In genomic region chr13:55378907-55379580, GRCm38 (mm10) we compare ENCODE assay signal across 9 mouse cellular contexts. TPM values are rescaled to one million over a fixed set of nuclear protein-coding genes. Genes with fewer than 3 reads are reported as not detected.
DNase-seq lines count a peak whose midpoint lies in the region; ATAC-seq and TF ChIP-seq lines count a peak whose summit lies in the region.
"Had no signal": no experiment of that assay in that cellular context is flagged by ENCODE, and none has a peak within 500 bp of the region (broad histone marks: within the 10 kb centered on the region; RNA-seq: fewer than 3 reads in every experiment).

No protein-coding gene starts in this region.

- peak overlapping the region; percentile 16 for H3K4me3 ChIP-seq in lung, embryonic 16.5 days (ENCODE audit: low read length)
- no peak overlapping the region for H3K4me3 ChIP-seq in lung, adult 2 months (replicated peaks; ENCODE audit: extremely low read depth, low read depth, low read length)
- H3K4me3 ChIP-seq in embryonic facial prominence, embryonic 12.5 days: peak overlapping the region; percentile 17; the same call in 1 of the 2 replicates
- H3K4me3 ChIP-seq in kidney, adult 2 months (ENCODE audit: insufficient read depth, low read depth, low read length): no peak overlapping the region

- H3K4me2 ChIP-seq in lung, embryonic 16.5 days (ENCODE audit: low read depth, low read length): peak overlapping the region; percentile 29
- H3K4me2 ChIP-seq in embryonic facial prominence, embryonic 12.5 days (replicated peaks): peak overlapping the region; percentile 38

- ATAC-seq in lung, embryonic 16.5 days (ENCODE audit: low read depth): peak; percentile 38; the same call in 1 of the 2 replicates
- peak; percentile 64; the same call in 1 of the 2 replicates for ATAC-seq in embryonic facial prominence, embryonic 12.5 days (ENCODE audit: insufficient number of reproducible peaks, insufficient read depth, low FRiP score, low TSS enrichment)
- ATAC-seq in CD4-positive, CD25-positive, alpha-beta regulatory T cell, adult 4 months: no peak
- ATAC-seq: forebrain, embryonic 14.5 days had no signal

- TF ChIP-seq CTCF in lung, adult 2 months (IDR thresholded peaks at IDR 0.05; ENCODE audit: insufficient read depth, low read length): no peak
- no peak for TF ChIP-seq CTCF in kidney, adult 2 months (conservative IDR thresholded peaks at IDR 0.05; ENCODE audit: insufficient read depth, insufficient read length, low read depth, low read length)

- TF ChIP-seq POLR2A in lung, adult 2 months (IDR thresholded peaks at IDR 0.05; ENCODE audit: borderline replicate concordance, extremely low read depth, low read depth, low read length): no peak
- no peak for TF ChIP-seq POLR2A in kidney, adult 2 months (IDR thresholded peaks at IDR 0.05; ENCODE audit: low read depth, low read length)

- 7% methylated on average over 32 of the region's 32 CpGs for WGBS in lung, embryonic 16.5 days
- WGBS in lung, adult 2 months: 33% methylated on average over 32 of the region's 32 CpGs
- WGBS in embryonic facial prominence, embryonic 12.5 days: 7% methylated on average over 32 of the region's 32 CpGs
- WGBS in kidney, adult 2 months: 24% methylated on average over 32 of the region's 32 CpGs

- H3K9me3 ChIP-seq in lung, embryonic 16.5 days (ENCODE audit: control insufficient read depth, low read length): no peaks in the 10 kb centered on the region
- H3K9me3 ChIP-seq in embryonic facial prominence, embryonic 12.5 days: no peaks in the 10 kb centered on the region

- H3K4me1 ChIP-seq in lung, embryonic 16.5 days (replicated peaks; ENCODE audit: control insufficient read depth, insufficient read depth, low read length): no peaks in the 10 kb centered on the region
- H3K4me1 ChIP-seq in lung, adult 2 months (ENCODE audit: control insufficient read depth, insufficient read depth, low read length): no peaks in the 10 kb centered on the region
- H3K4me1 ChIP-seq in embryonic facial prominence, embryonic 12.5 days: peaks cover 4% of the 10 kb centered on the region
- no peaks in the 10 kb centered on the region for H3K4me1 ChIP-seq in kidney, adult 2 months (ENCODE audit: control insufficient read depth, insufficient read depth, low read length)

- peaks cover 29% of the 10 kb centered on the region for H3K27me3 ChIP-seq in lung, embryonic 16.5 days (ENCODE audit: control insufficient read depth, insufficient read depth, low read depth, low read length)
- H3K27me3 ChIP-seq in embryonic facial prominence, embryonic 12.5 days: peaks cover 57% of the 10 kb centered on the region
- H3K27me3 ChIP-seq in kidney, adult 2 months (replicated peaks; ENCODE audit: control insufficient read depth, insufficient read depth, low read length): no peaks in the 10 kb centered on the region

- H3K27ac ChIP-seq in lung, embryonic 16.5 days (ENCODE audit: low read length): no peak overlapping the region
- no peak overlapping the region for H3K27ac ChIP-seq in embryonic facial prominence, embryonic 12.5 days
- H3K27ac ChIP-seq in kidney, adult 2 months (ENCODE audit: insufficient read depth, low read depth, low read length): no peak overlapping the region

- H3K36me3 ChIP-seq in lung, embryonic 16.5 days (ENCODE audit: control insufficient read depth, insufficient read depth, low read length): no peaks in the 10 kb centered on the region
- H3K36me3 ChIP-seq in embryonic facial prominence, embryonic 12.5 days: no peaks in the 10 kb centered on the region
- H3K36me3 ChIP-seq in kidney, adult 2 months (ENCODE audit: control insufficient read depth, insufficient read depth, low read length): no peaks in the 10 kb centered on the region

- no peak overlapping the region for H3K9ac ChIP-seq in lung, embryonic 16.5 days (ENCODE audit: low read length)
- peak overlapping the region; percentile 34; the same call in 1 of the 2 replicates for H3K9ac ChIP-seq in embryonic facial prominence, embryonic 12.5 days

- no peak for DNase-seq in lung, adult 2 months
- DNase-seq in kidney, adult 2 months: peak; percentile 62
- DNase-seq in retina, postnatal 1 day: peak; percentile 41
- no peak for DNase-seq in frontal cortex, postnatal 36 days (ENCODE audit: low spot score in 2 of 2)

RNA-seq across cellular contexts. Expression of gene Rgs14, which starts 9.5 kb away (rescaled TPM):
- 1.4 and 2.1 TPM in 2 replicates for polyA plus RNA-seq in lung, embryonic 16.5 days (2015; fragmentation: Nextera tagmentation; extraction: Ambion mirVana)
- 11.7 and 11.8 TPM in 2 replicates for polyA plus RNA-seq in lung, adult 2 months (2012; rRNA removed)
- polyA plus RNA-seq in embryonic facial prominence, embryonic 12.5 days (2016; fragmentation: Nextera tagmentation; extraction: Ambion mirVana): 0.61 and 1.2 TPM in 2 replicates
- 3.3 and 4.2 TPM in 2 replicates for polyA plus RNA-seq in kidney, adult 2 months (2012; rRNA removed)
- 10 to 100 TPM; 71.0 to 88.5 TPM for polyA plus RNA-seq in CD4-positive, CD25-positive, alpha-beta regulatory T cell, adult 4 months (2017; shearing (Covaris generic))

RNA-seq across cellular contexts. Expression of gene Lman2, which starts 16.5 kb away (rescaled TPM):
- polyA plus RNA-seq in lung, embryonic 16.5 days (2015; fragmentation: Nextera tagmentation; extraction: Ambion mirVana): 101 and 103 TPM in 2 replicates
- 76.2 and 80.8 TPM in 2 replicates for polyA plus RNA-seq in lung, adult 2 months (2012; rRNA removed)
- 98.3 and 100 TPM in 2 replicates for polyA plus RNA-seq in embryonic facial prominence, embryonic 12.5 days (2016; fragmentation: Nextera tagmentation; extraction: Ambion mirVana)
- polyA plus RNA-seq in kidney, adult 2 months (2012; rRNA removed): 114 and 126 TPM in 2 replicates
- 10 to 100 TPM; 59.0 to 66.4 TPM for polyA plus RNA-seq in CD4-positive, CD25-positive, alpha-beta regulatory T cell, adult 4 months (2017; shearing (Covaris generic))

RNA-seq across cellular contexts. Expression of gene Slc34a1, which starts 18.9 kb away (rescaled TPM):
- not detected in 2 replicates for polyA plus RNA-seq in lung, embryonic 16.5 days (2015; fragmentation: Nextera tagmentation; extraction: Ambion mirVana)
- polyA plus RNA-seq in lung, adult 2 months (2012; rRNA removed): 0.28 and 1.7 TPM in 2 replicates
- not detected in 2 replicates for polyA plus RNA-seq in embryonic facial prominence, embryonic 12.5 days (2016; fragmentation: Nextera tagmentation; extraction: Ambion mirVana)
- polyA plus RNA-seq in kidney, adult 2 months (2012; rRNA removed): 9,073 and 10,701 TPM in 2 replicates
- polyA plus RNA-seq in CD4-positive, CD25-positive, alpha-beta regulatory T cell, adult 4 months (2017; shearing (Covaris generic)): not detected
- polyA plus RNA-seq: forebrain, embryonic 14.5 days had no signal

RNA-seq across cellular contexts. Expression of gene Pfn3, which starts 36.0 kb away (rescaled TPM):
- polyA plus RNA-seq in lung, embryonic 16.5 days (2015; fragmentation: Nextera tagmentation; extraction: Ambion mirVana): not detected in 2 replicates
- not detected in 2 replicates for polyA plus RNA-seq in lung, adult 2 months (2012; rRNA removed)
- not detected in 2 replicates for polyA plus RNA-seq in embryonic facial prominence, embryonic 12.5 days (2016; fragmentation: Nextera tagmentation; extraction: Ambion mirVana)
- polyA plus RNA-seq in kidney, adult 2 months (2012; rRNA removed): not detected in 2 replicates
- not detected for polyA plus RNA-seq in CD4-positive, CD25-positive, alpha-beta regulatory T cell, adult 4 months (2017; shearing (Covaris generic))
- polyA plus RNA-seq: spleen, adult 2 months had no signal

RNA-seq across cellular contexts. Expression of gene F12, which starts 47.5 kb away (rescaled TPM):
- 0.23 and 2.7 TPM in 2 replicates for polyA plus RNA-seq in lung, embryonic 16.5 days (2015; fragmentation: Nextera tagmentation; extraction: Ambion mirVana)
- polyA plus RNA-seq in lung, adult 2 months (2012; rRNA removed): 0.19 and 0.36 TPM in 2 replicates
- polyA plus RNA-seq in embryonic facial prominence, embryonic 12.5 days (2016; fragmentation: Nextera tagmentation; extraction: Ambion mirVana): 0.08 and 0.11 TPM in 2 replicates
- 0.03 and 0.07 TPM in 2 replicates for polyA plus RNA-seq in kidney, adult 2 months (2012; rRNA removed)
- polyA plus RNA-seq in CD4-positive, CD25-positive, alpha-beta regulatory T cell, adult 4 months (2017; shearing (Covaris generic)): not detected
- polyA plus RNA-seq: forebrain, embryonic 14.5 days had no signal

Comparison
In these comparisons a context has a peak if more than half of its experiments do, and no peak if none do; other contexts are left out.
1. H3K4me3 ChIP-seq: peak in lung, embryonic 16.5 days (single experiment) and embryonic facial prominence, embryonic 12.5 days (single experiment); none in lung, adult 2 months (single experiment) and kidney, adult 2 months (single experiment).
2. DNase-seq: peak in kidney, adult 2 months (single experiment) and retina, postnatal 1 day (single experiment); none in lung, adult 2 months (single experiment) and frontal cortex, postnatal 36 days (0 of 2).
3. RNA of gene Slc34a1, which starts 18.9 kb away (polyA plus RNA-seq): 9,073 to 10,701 TPM in kidney, adult 2 months; 0.28 to 1.7 TPM in lung, adult 2 months, not detected in lung, embryonic 16.5 days, not detected in CD4-positive, CD25-positive, alpha-beta regulatory T cell, adult 4 months and not detected in embryonic facial prominence, embryonic 12.5 days; every median in the first group is over 1,000 times any median in the second.